9 mouse cellular contexts compared by ENCODE assay signal in the genomic region with DNA sequence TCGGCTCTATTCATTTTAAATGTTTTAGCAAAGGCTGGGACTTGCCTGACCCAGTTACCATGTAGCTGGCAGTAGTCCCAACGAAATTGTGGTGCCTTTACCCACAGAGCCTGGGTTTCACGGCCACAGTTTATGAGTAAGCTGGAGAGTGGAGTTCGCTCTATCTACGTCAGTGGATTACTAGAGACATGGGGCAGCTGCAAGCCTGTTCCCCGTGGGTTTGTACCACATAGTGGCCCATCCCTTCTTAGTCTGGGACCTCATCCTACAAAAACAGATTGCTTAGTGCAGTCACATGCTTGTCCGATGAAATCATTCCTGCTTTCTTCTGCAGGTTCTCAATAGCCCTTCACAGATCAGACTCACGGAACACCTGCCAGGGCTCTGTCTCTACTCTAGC.
A peak's percentile ranks its signal among the peaks of the same experiment; 100 is the strongest.
DNase-seq lines count a peak whose midpoint lies in the region; ATAC-seq lines count a peak whose summit lies in the region.
"Had no signal": no experiment of that assay in that cellular context is flagged by ENCODE, and none has a peak within 500 bp of the region (broad histone marks: within the 10 kb centered on the region; RNA-seq: fewer than 3 reads in every experiment).

No protein-coding gene starts in this region.

- no peak overlapping the region for H3K4me3 ChIP-seq in embryonic facial prominence, embryonic 15.5 days (replicated peaks)
- H3K4me3 ChIP-seq in hindbrain, embryonic 10.5 days = no peak overlapping the region
- H3K4me3 ChIP-seq in forebrain, embryonic 16.5 days (replicated peaks; ENCODE audit: low read length) = no peak overlapping the region

- ATAC-seq in frontal cortex, adult (ENCODE audit: low TSS enrichment) = peak; percentile 69; the same call in 1 of the 2 replicates
- peak; percentile 81 for ATAC-seq in embryonic facial prominence, embryonic 15.5 days (ENCODE audit: insufficient number of reproducible peaks, low FRiP score, low TSS enrichment, low read depth)
- ATAC-seq in forebrain, embryonic 16.5 days = no peak
- no peak for ATAC-seq in cerebellum, adult (ENCODE audit: insufficient number of reproducible peaks, low FRiP score, low TSS enrichment)

- no peaks in the 10 kb centered on the region for H3K4me1 ChIP-seq in embryonic facial prominence, embryonic 15.5 days
- no peaks in the 10 kb centered on the region for H3K4me1 ChIP-seq in hindbrain, embryonic 10.5 days (replicated peaks)
- no peaks in the 10 kb centered on the region for H3K4me1 ChIP-seq in forebrain, embryonic 16.5 days (replicated peaks; ENCODE audit: control insufficient read depth, insufficient read depth, low read length)

- H3K27me3 ChIP-seq in embryonic facial prominence, embryonic 15.5 days = no peaks in the 10 kb centered on the region
- no peaks in the 10 kb centered on the region for H3K27me3 ChIP-seq in hindbrain, embryonic 10.5 days (ENCODE audit: insufficient read depth, poor library complexity, severe bottlenecking)
- H3K27me3 ChIP-seq in forebrain, embryonic 16.5 days (replicated peaks; ENCODE audit: control insufficient read depth, insufficient read depth, low read length) = no peaks in the 10 kb centered on the region

- intact Hi-C loops in heart, postnatal 36 days (cut with DNase I) = no loop called here

- H3K36me3 ChIP-seq in embryonic facial prominence, embryonic 15.5 days = no peaks in the 10 kb centered on the region
- no peaks in the 10 kb centered on the region for H3K36me3 ChIP-seq in hindbrain, embryonic 10.5 days
- no peaks in the 10 kb centered on the region for H3K36me3 ChIP-seq in forebrain, embryonic 16.5 days (ENCODE audit: control insufficient read depth, insufficient read depth)

- no peak overlapping the region for H3K27ac ChIP-seq in embryonic facial prominence, embryonic 15.5 days (replicated peaks)
- H3K27ac ChIP-seq in hindbrain, embryonic 10.5 days = no peak overlapping the region
- no peak overlapping the region for H3K27ac ChIP-seq in forebrain, embryonic 16.5 days (ENCODE audit: low read length)

- no peaks in the 10 kb centered on the region for H3K9me3 ChIP-seq in embryonic facial prominence, embryonic 15.5 days (replicated peaks)
- H3K9me3 ChIP-seq in hindbrain, embryonic 10.5 days = no peaks in the 10 kb centered on the region
- no peaks in the 10 kb centered on the region for H3K9me3 ChIP-seq in forebrain, embryonic 16.5 days (ENCODE audit: control insufficient read depth, low read length)

- H3K4me2 ChIP-seq in embryonic facial prominence, embryonic 15.5 days (replicated peaks) = no peak overlapping the region
- no peak overlapping the region for H3K4me2 ChIP-seq in forebrain, embryonic 16.5 days (ENCODE audit: low read length)

- H3K9ac ChIP-seq in embryonic facial prominence, embryonic 15.5 days = no peak overlapping the region
- H3K9ac ChIP-seq in forebrain, embryonic 16.5 days (replicated peaks; ENCODE audit: low read depth, low read length) = no peak overlapping the region

- no peak for DNase-seq in frontal cortex, postnatal 14 days (ENCODE audit: low spot score in 2 of 2)
- DNase-seq in 3134 (ENCODE audit: extremely low read depth, insufficient read length, low spot score) = peak; percentile 80
- DNase-seq in heart, postnatal 36 days = peak; percentile 23 to 46
- no peak for DNase-seq in hindbrain, embryonic 10.5 days (ENCODE audit: low spot score)
- DNase-seq: thymus, postnatal 4 days had no signal

- 73% methylated on average over 8 of the region's 8 CpGs for WGBS in embryonic facial prominence, embryonic 15.5 days
- 85% methylated on average over 8 of the region's 8 CpGs for WGBS in hindbrain, embryonic 10.5 days
- WGBS in forebrain, embryonic 16.5 days = 83% methylated on average over 8 of the region's 8 CpGs

Comparison
In these comparisons a context has a peak if more than half of its experiments do, and no peak if none do; other contexts are left out.
1. ATAC-seq: peak in frontal cortex, adult (single experiment) and embryonic facial prominence, embryonic 15.5 days (single experiment); none in forebrain, embryonic 16.5 days (single experiment) and cerebellum, adult (single experiment).
2. DNase-seq: peak in 3134 (single experiment) and heart, postnatal 36 days (2 of 2); none in frontal cortex, postnatal 14 days (0 of 2) and hindbrain, embryonic 10.5 days (single experiment).